ENCODE assay signal across 21 mouse cellular contexts in the genomic region with DNA sequence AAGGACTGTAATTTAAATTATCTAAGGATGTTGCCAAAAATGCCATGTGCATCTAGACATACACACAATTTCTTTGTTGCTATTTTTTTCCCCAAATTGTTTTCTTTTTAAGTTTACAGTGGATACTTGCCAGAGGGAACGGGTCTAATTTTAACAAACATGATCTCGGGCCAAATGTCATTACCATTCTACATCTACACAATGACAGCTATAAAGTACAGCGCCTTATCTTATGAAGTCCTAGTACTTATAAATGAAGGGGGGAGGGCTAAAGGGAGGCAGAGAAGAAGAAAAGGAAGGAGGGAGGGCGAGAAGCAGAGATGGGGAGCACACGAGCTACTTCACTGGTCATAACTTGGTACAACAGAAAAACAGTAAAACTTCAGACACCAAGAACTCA.
DNase-seq lines count a peak whose midpoint lies in the region; ATAC-seq and TF ChIP-seq lines count a peak whose summit lies in the region.
"Had no signal": no experiment of that assay in that cellular context is flagged by ENCODE, and none has a peak within 500 bp of the region (broad histone marks: within the 10 kb centered on the region; RNA-seq: fewer than 3 reads in every experiment).

No protein-coding gene starts in this region.

- no peak overlapping the region for H3K9ac ChIP-seq in embryonic facial prominence, embryonic 14.5 days (ENCODE audit: low read depth, low read length)
- no peak overlapping the region for H3K9ac ChIP-seq in kidney, embryonic 15.5 days
- no peak overlapping the region for H3K9ac ChIP-seq in lung, embryonic 14.5 days
- no peak overlapping the region for H3K9ac ChIP-seq in lung, postnatal 0 days (replicated peaks; ENCODE audit: low read depth)
- H3K9ac ChIP-seq: embryonic facial prominence, embryonic 15.5 days; forebrain, postnatal 0 days; heart, embryonic 13.5 days; hindbrain, embryonic 14.5 days had no signal

- no peaks in the 10 kb centered on the region for H3K27me3 ChIP-seq in embryonic facial prominence, embryonic 14.5 days (replicated peaks; ENCODE audit: control insufficient read depth, insufficient read depth, low read length)
- H3K27me3 ChIP-seq in embryonic facial prominence, embryonic 10.5 days (replicated peaks; ENCODE audit: low read depth, poor library complexity, severe bottlenecking) = no peaks in the 10 kb centered on the region
- no peaks in the 10 kb centered on the region for H3K27me3 ChIP-seq in kidney, embryonic 15.5 days
- H3K27me3 ChIP-seq in lung, embryonic 14.5 days (ENCODE audit: insufficient read depth, low read length) = no peaks in the 10 kb centered on the region
- no peaks in the 10 kb centered on the region for H3K27me3 ChIP-seq in lung, postnatal 0 days (replicated peaks; ENCODE audit: insufficient read depth, low read length)
- H3K27me3 ChIP-seq: embryonic facial prominence, embryonic 15.5 days; heart, embryonic 13.5 days had no signal

- peak; percentile 6 for DNase-seq in embryonic facial prominence, embryonic 14.5 days (ENCODE audit: low spot score)
- DNase-seq in embryonic facial prominence, embryonic 10.5 days (ENCODE audit: low spot score) = no peak
- no peak for DNase-seq in kidney, postnatal 4 days
- peak; percentile 90 for DNase-seq in lung, embryonic 14.5 days
- no peak for DNase-seq in lung, postnatal 25 days (ENCODE audit: low spot score)
- DNase-seq in lung, postnatal 0 days (ENCODE audit: low spot score) = peak; percentile 60
- DNase-seq in lung, adult 18-20 months = no peak
- DNase-seq: adrenal gland, adult 8-10 months; adrenal gland, postnatal 25 days; cerebellum, adult 11-12 months; cerebellum, adult 8-10 months; embryo, embryonic 11 days; forebrain, postnatal 0 days had no signal

- ATAC-seq in embryonic facial prominence, embryonic 14.5 days (ENCODE audit: low read depth) = no peak
- 0 out of 2 replicates have a peak, but pooled peaks have one; percentile 43 for ATAC-seq in kidney, embryonic 15.5 days (replicated peaks; ENCODE audit: low FRiP score)
- peak; percentile 81 for ATAC-seq in lung, embryonic 14.5 days (ENCODE audit: insufficient read depth)
- peak; percentile 60; the same call in 1 of the 2 replicates for ATAC-seq in lung, postnatal 0 days
- ATAC-seq: activated CD4-positive, CD25-positive, alpha-beta regulatory T cell, adult 4 months; forebrain, embryonic 14.5 days; forebrain, postnatal 0 days had no signal

- H3K4me1 ChIP-seq in embryonic facial prominence, embryonic 14.5 days (ENCODE audit: control insufficient read depth, insufficient read depth, low read length) = no peaks in the 10 kb centered on the region
- H3K4me1 ChIP-seq in embryonic facial prominence, embryonic 10.5 days = no peaks in the 10 kb centered on the region
- H3K4me1 ChIP-seq in kidney, embryonic 15.5 days = no peaks in the 10 kb centered on the region
- no peaks in the 10 kb centered on the region for H3K4me1 ChIP-seq in lung, embryonic 14.5 days (ENCODE audit: insufficient read depth)
- no peaks in the 10 kb centered on the region for H3K4me1 ChIP-seq in lung, postnatal 0 days (ENCODE audit: insufficient read depth, low read depth, low read length)
- H3K4me1 ChIP-seq: heart, embryonic 10.5 days; heart, embryonic 13.5 days had no signal

- H3K27ac ChIP-seq in embryonic facial prominence, embryonic 14.5 days (replicated peaks; ENCODE audit: low read depth, low read length) = no peak overlapping the region
- no peak overlapping the region for H3K27ac ChIP-seq in embryonic facial prominence, embryonic 10.5 days (replicated peaks)
- no peak overlapping the region for H3K27ac ChIP-seq in kidney, embryonic 15.5 days
- H3K27ac ChIP-seq in lung, embryonic 14.5 days (ENCODE audit: low read depth) = peak overlapping the region; percentile 71; the same call in 1 of the 2 replicates
- H3K27ac ChIP-seq in lung, postnatal 0 days (ENCODE audit: low read length) = no peak overlapping the region
- H3K27ac ChIP-seq: embryonic facial prominence, embryonic 15.5 days; heart, adult 2 months; heart, embryonic 10.5 days; heart, embryonic 13.5 days; hindbrain, embryonic 14.5 days had no signal

- no peak for TF ChIP-seq EP300 in lung, postnatal 0 days (IDR thresholded peaks at IDR 0.05)

- H3K36me3 ChIP-seq in embryonic facial prominence, embryonic 14.5 days (ENCODE audit: control insufficient read depth, insufficient read depth, low read length) = peaks cover 36% of the 10 kb centered on the region
- peaks cover 40% of the 10 kb centered on the region for H3K36me3 ChIP-seq in embryonic facial prominence, embryonic 10.5 days (replicated peaks)
- peaks cover 37% of the 10 kb centered on the region for H3K36me3 ChIP-seq in kidney, embryonic 15.5 days
- peaks cover 18% of the 10 kb centered on the region for H3K36me3 ChIP-seq in lung, embryonic 14.5 days (ENCODE audit: insufficient read depth)
- H3K36me3 ChIP-seq in lung, postnatal 0 days (ENCODE audit: insufficient read depth, low read length) = no peaks in the 10 kb centered on the region; the same call in 1 of the 2 replicates

- H3K4me3 ChIP-seq in embryonic facial prominence, embryonic 14.5 days (ENCODE audit: low read depth, low read length) = no peak overlapping the region
- H3K4me3 ChIP-seq in embryonic facial prominence, embryonic 10.5 days = no peak overlapping the region
- H3K4me3 ChIP-seq in kidney, embryonic 15.5 days (replicated peaks) = no peak overlapping the region
- no peak overlapping the region for H3K4me3 ChIP-seq in lung, embryonic 14.5 days (ENCODE audit: low read depth, low read length)
- H3K4me3 ChIP-seq in lung, postnatal 0 days (ENCODE audit: low read depth, low read length) = no peak overlapping the region
- H3K4me3 ChIP-seq: embryonic facial prominence, embryonic 15.5 days; heart, adult 2 months; heart, embryonic 10.5 days; heart, embryonic 13.5 days had no signal

- TF ChIP-seq CTCF in lung, embryonic 14.5 days (IDR thresholded peaks at IDR 0.05; ENCODE audit: low read depth) = no peak
- no peak for TF ChIP-seq CTCF in lung, postnatal 0 days (IDR thresholded peaks at IDR 0.05)

- H3K9me3 ChIP-seq in embryonic facial prominence, embryonic 14.5 days (ENCODE audit: control insufficient read depth, low read length) = no peaks in the 10 kb centered on the region
- no peaks in the 10 kb centered on the region for H3K9me3 ChIP-seq in embryonic facial prominence, embryonic 10.5 days
- no peaks in the 10 kb centered on the region for H3K9me3 ChIP-seq in kidney, embryonic 15.5 days (replicated peaks)
- no peaks in the 10 kb centered on the region for H3K9me3 ChIP-seq in lung, embryonic 14.5 days (ENCODE audit: low read depth, low read length)
- H3K9me3 ChIP-seq in lung, postnatal 0 days (ENCODE audit: low read length) = no peaks in the 10 kb centered on the region
- H3K9me3 ChIP-seq: embryonic facial prominence, embryonic 15.5 days; heart, embryonic 10.5 days; heart, embryonic 13.5 days had no signal

- H3K4me2 ChIP-seq in embryonic facial prominence, embryonic 14.5 days (ENCODE audit: low read depth, low read length) = no peak overlapping the region
- no peak overlapping the region for H3K4me2 ChIP-seq in kidney, embryonic 15.5 days
- no peak overlapping the region for H3K4me2 ChIP-seq in lung, embryonic 14.5 days
- no peak overlapping the region for H3K4me2 ChIP-seq in lung, postnatal 0 days (replicated peaks; ENCODE audit: low read depth, low read length)
- H3K4me2 ChIP-seq: embryonic facial prominence, embryonic 15.5 days; heart, embryonic 13.5 days; hindbrain, embryonic 14.5 days had no signal

- WGBS in embryonic facial prominence, embryonic 14.5 days = 70% methylated on average over 5 of the region's 5 CpGs
- WGBS in embryonic facial prominence, embryonic 10.5 days = 88% methylated on average over 5 of the region's 5 CpGs
- 57% methylated on average over 5 of the region's 5 CpGs for WGBS in kidney, embryonic 15.5 days
- 41% methylated on average over 5 of the region's 5 CpGs for WGBS in lung, embryonic 14.5 days
- 41% methylated on average over 5 of the region's 5 CpGs for WGBS in lung, postnatal 0 days

Comparison
In these comparisons a context has a peak if more than half of its experiments do, and no peak if none do; other contexts are left out.
1. DNase-seq: peak in embryonic facial prominence, embryonic 14.5 days (single experiment), lung, embryonic 14.5 days (single experiment) and lung, postnatal 0 days (single experiment); none in embryonic facial prominence, embryonic 10.5 days (single experiment), kidney, postnatal 4 days (0 of 2), lung, postnatal 25 days (single experiment) and lung, adult 18-20 months (0 of 2).